Mouse (Mus musculus): ENCODE measurements around the gene Sez6l.

DNA sequence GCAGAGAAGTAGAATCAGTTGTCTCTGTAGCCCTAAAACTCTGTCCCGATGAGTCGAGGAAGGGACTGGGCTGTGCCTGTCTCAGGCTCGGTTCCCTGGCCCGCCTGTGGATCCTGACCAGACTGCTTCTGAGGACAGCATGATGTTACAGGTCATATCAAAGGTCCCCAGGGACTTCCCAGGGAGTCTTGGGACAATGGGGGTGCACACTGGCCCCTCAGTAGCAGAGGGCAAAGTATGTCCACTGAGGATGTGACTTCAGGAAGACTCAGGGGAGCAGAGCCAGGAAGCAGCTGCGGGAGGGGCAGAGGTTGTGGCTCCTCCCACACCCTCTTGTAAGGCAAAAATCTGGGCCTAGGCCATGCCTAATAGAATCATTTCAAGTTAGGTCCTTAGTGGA, 90.6 kb downstream of the Sez6l start:
- TF ChIP-seq POLR2A (IDR thresholded peaks at IDR 0.05; ENCODE audit: borderline replicate concordance, extremely low read depth, insufficient read depth, insufficient read length, poor library complexity, severe bottlenecking): no peak
- no peak for TF ChIP-seq CTCF (IDR thresholded peaks at IDR 0.05; ENCODE audit: borderline replicate concordance, extremely low read depth, insufficient read depth, insufficient read length)
